Mouse (Mus musculus) mesoderm, embryonic 11.5 days (tissue): ENCODE measurements around the gene Ddx39b.
"Not testable (repeated sequence)": the region's sequence is repeated elsewhere in the genome, so short reads cannot be mapped to it uniquely, and the experiment has no call there.

ENCODE experiments used
- DNase-seq: peaks from one replicate; pipeline ENCODE4 v3.0.0-alpha.2; 2012; ENCODE audit warnings: low read depth, low spot score

Gene Ddx39b

DNA sequence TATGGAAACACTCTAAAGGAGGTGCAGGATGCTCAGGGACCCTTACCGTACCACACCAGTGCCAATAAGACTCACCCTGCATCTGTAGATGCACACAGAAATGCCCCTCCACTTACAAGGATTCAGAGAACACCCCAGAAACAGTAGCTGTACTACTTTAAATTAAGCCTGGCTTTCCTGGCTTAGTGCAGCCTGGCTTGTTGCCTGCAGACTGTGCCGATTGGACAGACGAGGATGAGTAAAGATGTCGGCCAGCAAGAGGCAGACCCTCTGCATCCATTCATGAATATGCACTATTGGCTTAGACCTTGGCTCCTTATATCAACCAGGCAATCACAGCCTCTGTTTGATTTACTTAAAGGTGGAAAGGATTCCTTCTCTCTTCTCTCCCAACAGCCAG, 18.1 kb downstream of the Ddx39b start:
- no peak for DNase-seq

DNA sequence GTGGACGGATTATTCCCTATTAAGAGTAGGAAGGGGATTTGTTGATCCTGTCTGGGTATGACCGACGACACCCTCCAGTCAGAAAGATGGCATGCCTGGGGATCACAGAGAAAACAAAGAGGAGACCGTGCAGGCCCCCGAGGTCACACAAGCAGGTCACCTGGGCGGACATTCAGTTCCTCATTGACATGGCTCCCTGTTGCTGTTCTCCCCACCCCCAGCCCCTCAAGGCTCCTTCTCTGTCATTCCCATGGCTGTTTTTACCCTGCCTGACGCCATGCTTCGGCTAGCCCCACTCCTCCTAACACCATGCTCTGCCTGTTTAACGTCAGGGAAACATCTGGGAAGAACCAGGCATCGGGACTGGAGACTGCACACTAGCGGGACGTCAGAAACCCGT, 20.1 kb downstream of the Ddx39b start:
- DNase-seq: no peak

DNA sequence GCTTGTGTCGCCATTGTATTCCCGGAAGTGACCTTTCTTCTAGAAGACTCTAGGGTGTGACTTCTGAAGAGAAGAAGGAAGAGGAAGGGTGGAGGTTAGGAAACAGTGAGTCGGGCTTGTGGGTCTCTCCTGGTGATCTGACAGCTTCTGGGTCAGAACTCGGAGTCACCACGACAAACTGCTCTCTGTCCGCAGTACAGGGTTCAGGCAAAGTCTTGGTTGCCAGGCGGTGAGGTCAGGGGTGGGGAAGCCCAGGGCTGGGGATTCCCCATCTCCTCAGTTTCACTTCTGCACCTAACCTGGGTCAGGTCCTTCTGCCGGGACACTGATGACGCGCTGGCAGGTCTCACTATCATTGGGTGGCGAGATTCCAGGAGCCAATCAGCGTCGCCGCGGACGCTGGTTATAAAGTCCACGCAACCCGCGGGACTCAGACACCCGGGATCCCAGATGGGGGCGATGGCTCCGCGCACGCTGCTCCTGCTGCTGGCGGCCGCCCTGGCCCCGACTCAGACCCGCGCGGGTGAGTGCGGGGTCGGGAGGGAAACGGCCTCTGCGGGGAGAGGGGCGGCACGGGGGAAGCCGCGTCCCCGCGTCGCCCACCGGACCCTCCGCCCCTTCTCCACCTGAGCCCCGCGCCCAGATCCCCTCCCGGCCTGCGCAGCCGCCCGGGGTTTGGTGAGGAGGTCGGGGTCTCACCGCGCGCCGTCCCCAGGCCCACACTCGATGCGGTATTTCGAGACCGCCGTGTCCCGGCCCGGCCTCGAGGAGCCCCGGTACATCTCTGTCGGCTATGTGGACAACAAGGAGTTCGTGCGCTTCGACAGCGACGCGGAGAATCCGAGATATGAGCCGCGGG, 21.3 kb downstream of the Ddx39b start, which contains the start of gene H2-D1:
Gene H2-D1 (plus strand): TSS at position 67 of the 859 bp plus-strand sequence.
- peak; percentile 92 for DNase-seq

DNA sequence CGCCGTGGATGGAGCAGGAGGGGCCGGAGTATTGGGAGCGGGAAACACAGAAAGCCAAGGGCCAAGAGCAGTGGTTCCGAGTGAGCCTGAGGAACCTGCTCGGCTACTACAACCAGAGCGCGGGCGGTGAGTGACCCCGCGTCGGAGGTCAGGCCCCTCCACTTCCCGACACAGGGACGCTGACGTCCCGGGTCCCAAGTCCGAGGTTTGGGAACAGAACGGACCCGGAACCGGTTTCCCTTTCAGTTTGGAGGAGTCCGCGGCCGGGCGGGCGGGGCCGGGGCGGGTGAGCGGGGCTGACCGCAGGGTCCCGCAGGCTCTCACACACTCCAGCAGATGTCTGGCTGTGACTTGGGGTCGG, 22.0 kb downstream of the Ddx39b start:
- DNase-seq: no peak

DNA sequence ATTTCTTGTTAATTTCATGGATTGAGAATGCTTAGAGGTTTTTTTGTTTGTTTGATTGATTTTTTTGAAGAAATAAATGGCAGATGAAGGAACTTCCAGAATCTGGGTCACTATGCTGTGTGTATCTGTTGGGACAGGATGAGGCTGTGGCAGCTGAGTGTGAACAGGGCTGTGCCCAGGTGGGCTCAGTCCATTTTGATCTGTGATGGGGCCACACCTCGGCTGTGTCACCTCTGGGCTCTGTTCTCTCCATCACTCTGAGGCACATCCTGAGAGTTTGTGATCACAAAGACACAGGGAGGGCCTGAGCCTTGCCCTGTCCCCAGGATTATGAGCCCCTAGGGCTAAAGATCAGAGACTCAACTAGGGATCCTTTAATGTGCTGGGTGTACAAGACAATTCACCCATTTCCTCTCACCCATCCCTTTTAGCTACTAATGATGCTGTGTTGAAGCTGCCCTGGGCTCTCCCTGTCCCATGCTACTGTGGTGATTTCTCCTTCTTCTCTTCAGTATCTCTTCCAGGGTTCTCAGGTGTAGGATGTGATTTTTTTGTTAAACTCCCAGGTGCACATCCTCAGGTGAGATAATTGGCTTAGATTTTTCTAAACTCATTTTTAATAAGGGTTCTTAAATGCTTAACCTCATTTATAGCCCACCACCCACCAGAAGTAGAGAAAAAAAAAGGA, 26.0 kb downstream of the Ddx39b start:
- DNase-seq: no peak

DNA sequence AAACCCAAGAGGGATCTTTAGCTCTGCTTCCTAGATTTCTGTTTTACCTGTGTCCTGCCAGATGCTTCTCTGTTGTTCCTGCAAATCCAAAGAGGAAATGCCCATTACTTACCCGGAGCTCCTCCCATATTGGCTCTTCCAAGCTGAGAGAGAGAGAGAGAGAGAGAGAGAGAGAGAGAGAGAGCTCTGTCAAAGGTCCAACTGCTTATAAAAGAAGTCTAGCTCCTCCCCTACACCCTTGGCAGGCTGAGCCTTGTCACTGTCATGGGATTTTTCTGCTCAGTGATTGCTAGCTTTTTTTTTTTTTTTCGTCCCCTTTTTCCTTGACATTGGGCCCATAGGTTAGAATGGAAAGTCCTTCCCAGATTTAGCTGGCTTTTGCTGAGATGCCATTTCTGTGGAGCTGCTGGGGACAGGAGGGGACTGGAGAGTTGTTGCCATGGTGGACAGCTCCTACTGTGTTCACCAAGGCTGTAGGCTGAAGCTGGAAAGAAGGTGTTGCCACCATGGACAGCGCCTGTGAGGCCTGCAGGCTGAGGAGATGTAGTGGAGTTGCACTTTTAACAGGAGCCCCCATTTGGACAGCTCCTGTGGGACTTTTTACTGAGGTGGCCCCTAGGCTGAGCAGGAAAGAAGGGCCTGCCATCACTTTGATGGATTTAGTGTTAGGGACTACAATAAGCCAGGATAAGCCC, 28.3 kb downstream of the Ddx39b start:
- DNase-seq: peak; percentile 79

DNA sequence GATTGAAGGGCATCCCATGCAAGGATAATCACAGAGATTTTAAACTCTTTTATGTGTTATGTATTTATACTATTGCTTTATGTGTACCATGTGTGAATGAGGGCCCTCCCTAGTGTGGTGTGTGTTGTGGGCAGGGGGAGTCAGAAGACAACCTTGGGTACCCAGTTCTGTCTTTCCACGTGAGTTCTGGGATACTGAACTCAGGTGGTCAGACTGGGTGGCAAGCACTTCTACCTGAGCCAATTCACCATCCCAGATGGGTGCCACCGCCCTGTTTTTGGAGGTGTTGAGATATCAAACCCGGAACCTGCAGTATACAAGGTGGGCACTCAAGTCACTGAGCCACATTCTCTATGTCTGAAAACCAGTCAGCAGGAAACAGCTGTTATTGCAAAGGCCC, 30.7 kb downstream of the Ddx39b start:
- DNase-seq: no peak

DNA sequence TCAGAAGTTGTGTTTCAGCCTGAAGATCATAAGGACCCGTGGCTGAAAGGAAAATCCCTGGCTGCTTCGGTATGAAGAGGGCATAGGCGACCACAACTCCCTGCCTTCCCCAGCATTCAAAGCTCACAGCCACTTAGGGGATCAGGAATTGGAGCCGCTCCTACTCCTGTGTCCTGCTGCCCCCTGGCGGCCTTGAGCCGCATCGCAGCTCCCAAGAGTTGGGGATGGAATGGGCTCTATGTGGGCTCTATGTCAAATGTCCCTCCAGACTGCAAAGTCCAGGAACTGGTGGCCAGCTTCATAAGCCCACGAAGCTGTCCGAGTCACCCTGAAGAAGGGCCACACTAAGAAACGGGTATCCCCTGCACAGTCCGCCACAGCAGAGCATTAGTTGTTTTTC, 33.2 kb downstream of the Ddx39b start:
- DNase-seq: peak; percentile 90

DNA sequence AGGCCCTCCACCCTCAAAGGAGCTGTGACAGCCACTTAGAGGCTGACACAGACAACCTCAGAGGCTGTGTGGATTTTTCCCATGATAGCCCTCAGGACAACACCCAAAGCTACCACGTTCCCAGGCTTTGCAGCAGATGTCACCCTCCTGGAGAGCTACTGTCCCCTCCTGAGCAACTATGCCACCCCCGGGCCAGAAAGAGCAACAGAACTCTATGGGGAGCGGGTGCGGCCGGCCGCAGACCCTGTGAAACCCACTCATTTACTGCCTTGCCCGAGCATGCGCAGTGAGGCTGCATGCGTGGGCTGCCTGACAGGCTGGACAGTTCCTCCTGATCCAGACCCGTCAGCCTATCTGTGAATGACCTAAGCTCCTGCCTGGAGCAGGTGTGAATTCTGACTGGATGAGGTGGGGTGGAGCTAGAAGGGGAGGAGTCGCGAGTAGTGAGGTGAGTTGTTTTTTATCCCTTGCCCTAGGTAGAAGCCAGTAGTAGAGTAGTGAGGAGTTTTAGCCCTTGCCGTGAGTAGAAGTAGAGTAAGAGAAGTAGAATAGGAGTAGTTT, 34.8 kb downstream of the Ddx39b start:
- no peak for DNase-seq

DNA sequence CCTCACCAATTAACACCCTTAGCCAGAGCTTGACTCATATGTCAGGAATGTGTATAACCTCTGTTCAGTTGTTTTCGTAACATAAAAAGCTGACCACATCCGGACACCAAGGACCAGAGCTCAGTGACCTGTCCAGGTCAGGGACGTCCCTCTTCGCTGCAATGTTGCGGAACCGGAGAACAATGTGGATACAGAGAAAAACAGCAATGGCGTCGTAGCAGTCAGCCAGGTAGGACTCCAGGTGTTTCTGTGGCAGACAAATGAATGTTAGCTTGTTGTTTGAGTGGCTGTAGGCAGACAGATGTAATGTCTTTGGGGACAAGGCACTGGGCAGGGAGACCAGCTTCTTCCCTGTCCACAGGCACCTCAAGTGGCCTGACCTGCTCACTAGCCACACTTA, 36.5 kb downstream of the Ddx39b start:
- no peak for DNase-seq

DNA sequence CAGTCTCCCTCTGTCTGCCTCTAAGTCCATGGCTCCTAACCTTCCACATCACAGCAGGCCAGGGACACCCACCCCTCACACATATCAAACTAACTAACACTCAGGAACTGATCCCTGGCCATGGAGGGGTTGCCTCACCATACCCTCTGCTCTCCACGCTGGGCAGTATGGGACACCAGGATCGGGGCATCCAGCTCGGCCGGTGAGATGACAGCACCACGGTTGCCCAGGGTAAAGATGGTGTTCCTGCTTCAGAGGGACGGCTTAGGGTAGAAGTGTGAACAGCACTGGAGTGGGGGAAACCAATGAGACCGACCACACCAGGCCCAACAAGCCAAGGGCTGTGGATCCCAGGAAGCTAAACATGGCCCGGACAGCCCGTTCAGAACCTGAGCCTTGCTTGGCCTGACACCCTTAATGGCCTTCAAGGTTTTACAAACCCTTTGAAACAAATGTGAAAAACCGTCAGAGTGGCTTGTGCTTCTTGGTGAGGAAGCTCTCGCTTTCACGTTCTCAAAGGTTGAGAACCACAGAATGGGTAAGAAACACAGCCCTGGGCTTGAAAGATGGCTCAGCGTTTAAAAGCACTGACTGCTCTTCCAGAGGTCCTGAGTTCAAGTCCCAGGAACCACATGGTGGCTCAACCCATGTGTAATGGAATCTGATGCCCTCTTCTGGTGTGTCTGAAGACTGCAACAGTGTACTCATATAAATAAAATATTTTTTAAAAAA, 37.6 kb downstream of the Ddx39b start:
- no peak for DNase-seq

DNA sequence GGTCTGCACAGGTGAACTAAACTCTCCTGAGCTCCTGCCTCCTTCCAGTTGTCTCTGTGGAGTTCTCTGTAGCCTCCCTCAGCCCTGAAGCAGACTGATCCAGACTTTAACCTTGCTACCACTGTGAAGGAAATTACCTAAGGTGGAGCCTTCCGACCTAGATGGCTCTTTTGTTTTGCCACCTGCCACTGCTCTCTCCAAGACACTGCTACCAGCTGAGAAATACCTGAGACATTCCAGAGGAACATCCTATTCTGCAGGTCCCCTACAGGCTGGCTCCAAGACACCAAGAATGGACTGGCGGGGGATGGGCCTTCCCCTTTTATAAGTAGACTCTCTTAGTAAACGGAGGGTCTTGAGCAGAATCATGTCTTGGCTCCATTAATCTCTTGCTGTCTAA, 38.7 kb downstream of the Ddx39b start:
- DNase-seq: no peak

DNA sequence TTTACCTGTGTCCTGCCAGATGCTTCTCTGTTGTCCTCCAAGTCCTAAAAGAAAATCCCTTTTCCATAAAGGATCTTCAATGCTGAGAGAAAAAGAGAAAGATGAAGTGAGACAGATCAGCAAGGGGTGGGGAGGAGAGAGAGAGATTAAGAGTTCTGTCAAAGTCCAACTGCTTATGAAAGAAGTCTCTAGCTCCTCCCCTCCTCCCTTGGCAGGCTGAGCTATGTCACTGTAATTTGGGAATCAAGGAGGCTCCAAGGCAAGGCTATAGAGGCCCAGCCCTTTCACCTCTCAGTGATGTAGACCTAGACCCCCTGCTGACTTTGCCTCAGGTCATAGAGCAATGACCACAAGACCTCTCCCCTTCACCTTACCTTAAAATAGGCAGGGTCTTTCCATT, 43.9 kb downstream of the Ddx39b start:
- DNase-seq: no peak

DNA sequence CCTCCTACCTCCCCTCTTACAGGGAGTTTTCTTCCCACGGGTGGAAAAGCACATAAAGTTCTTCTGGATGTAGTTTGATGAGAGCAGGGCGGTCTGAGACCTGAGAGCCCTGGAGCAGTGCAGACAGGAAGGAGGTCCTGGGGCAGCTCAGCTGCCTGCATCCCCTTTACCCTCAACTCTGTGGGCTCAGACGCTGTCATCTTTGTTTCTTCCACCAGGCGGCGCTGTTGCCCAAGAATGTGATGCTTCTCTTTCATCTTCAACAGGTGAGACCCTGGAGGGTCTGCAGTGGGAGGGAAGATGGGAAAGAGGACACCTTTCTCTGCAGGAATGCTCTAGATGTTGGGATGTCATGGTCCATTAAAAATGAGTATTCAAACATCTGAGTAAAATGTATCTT, 54.2 kb downstream of the Ddx39b start:
- peak; percentile 71 for DNase-seq

DNA sequence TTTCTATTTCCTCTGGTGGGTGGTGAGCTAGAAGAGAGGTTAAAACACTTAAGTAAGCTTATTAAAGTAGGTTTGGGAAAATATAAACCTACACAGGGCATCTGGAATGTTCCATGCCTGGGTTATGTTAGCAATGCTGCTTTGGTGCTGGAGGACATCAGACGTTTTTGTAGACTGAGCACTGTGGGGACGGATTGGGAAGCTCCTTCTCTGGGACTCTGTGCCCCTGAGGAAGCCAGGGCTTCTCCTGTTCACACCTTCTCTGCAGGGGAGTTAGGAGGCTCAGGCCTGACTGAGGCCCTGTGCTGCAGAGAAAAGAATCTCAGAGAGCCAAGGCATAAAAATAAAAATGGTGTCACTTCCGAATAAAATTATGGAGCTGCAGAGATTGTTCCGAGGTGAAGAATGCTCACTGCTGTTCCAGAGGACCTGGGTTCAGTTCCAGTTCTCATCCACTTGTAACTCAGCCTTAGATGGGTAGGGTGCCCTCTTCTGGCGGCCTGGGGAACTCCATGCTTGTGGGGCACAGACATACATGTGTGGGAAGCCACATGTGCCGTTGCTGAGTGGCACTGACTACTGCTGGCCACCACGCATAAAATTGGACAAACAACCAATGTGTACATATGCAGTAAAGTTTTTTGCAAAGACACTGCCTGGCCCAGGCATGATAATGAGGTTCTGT, 58.9 kb downstream of the Ddx39b start:
- DNase-seq: not testable (repeated sequence)

DNA sequence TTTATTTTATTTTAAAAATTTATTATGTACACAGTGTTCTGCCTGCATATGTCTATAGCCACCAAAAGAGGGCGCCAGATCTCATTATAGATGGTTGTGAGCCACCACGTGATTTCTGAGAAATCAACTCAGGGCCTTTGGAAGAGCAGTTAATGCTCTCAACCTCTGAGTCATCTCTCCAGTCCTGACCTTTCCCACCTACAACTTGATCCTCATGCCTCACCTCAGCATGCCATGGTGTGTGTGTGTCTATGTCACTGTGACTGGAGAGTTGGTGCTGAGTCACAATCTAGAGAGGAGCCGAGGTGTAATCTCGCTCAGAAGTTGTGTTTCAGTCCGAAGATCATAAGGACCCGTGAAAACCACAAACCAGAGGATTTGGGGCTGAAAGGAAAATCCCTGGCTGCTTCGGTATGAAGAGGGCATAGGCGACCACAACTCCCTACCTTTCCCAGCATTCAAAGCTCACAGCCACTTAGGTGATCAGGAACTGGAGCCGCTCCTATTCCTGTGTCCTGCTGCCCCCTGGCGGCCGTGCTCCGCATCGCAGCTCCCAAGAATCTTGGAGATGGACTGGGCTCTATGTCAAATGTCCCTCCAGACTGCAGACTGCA, 60.2 kb downstream of the Ddx39b start:
- peak; percentile 88 for DNase-seq

DNA sequence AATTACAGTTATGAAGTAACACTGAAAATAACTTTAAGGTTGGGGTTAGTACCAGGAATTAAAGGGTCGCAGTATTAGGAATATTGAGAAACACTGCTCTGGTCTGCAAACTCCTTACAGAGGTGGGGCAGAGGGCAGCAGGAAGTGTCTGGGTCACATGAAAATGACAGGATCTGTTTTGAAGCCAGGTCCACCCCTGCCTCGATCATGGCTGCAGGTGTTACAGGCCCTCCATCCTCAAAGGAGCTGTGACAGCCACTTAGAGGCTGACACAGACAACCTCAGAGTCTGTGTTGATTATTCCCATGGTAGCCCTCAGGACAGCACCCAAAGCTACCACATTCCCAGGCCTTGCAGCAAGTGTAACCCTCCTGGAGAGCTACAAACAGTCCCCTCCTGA, 61.7 kb downstream of the Ddx39b start:
- DNase-seq: no peak
